Mouse (Mus musculus) kidney, embryonic 15.5 days (tissue): ENCODE results near the gene Hist1h2ae. TPM values are rescaled to one million over a fixed set of nuclear protein-coding genes. Genes with fewer than 3 reads are reported as not detected.
A peak's percentile ranks its signal among the peaks of the same experiment; 100 is the strongest.
"Not testable (repeated sequence)": the region's sequence is repeated elsewhere in the genome, so short reads cannot be mapped to it uniquely, and the experiment has no call there.

ENCODE experiments used
- ATAC-seq: fragments of 200-750 bp; cut with Nextera tagmentation; replicated peaks from 2 replicates; pipeline ENCODE4 v1.8.0; 2017; ENCODE audit warnings: moderate TSS enrichment; ENCODE audit not compliant: low FRiP score
- H3K27ac ChIP-seq: fragments of 300-500 bp; sonication (generic); 2 replicates; pipeline ENCODE4 v1.5.1; 2015; ENCODE audit warnings: mild to moderate bottlenecking, inconsistent platforms
- H3K27me3 ChIP-seq: fragments of 300-500 bp; sonication (generic); 2 replicates; pipeline ENCODE4 v1.6.1; 2015; ENCODE audit warnings: inconsistent platforms
- H3K36me3 ChIP-seq: fragments of 300-500 bp; sonication (generic); 2 replicates; pipeline ENCODE4 v1.6.1; 2015; ENCODE audit warnings: inconsistent platforms
- H3K4me1 ChIP-seq: fragments of 300-500 bp; sonication (generic); 2 replicates; pipeline ENCODE4 v1.6.1; 2015; ENCODE audit warnings: inconsistent platforms
- H3K4me2 ChIP-seq: fragments of 300-500 bp; sonication (generic); 2 replicates; pipeline ENCODE4 v1.6.1; 2015; ENCODE audit warnings: moderate library complexity, mild to moderate bottlenecking, inconsistent platforms
- H3K4me3 ChIP-seq: fragments of 300-500 bp; sonication (generic); replicated peaks from 2 replicates; pipeline ENCODE4 v1.5.1; 2015; ENCODE audit warnings: mild to moderate bottlenecking, inconsistent platforms
- H3K9ac ChIP-seq: fragments of 300-500 bp; sonication (generic); 2 replicates; pipeline ENCODE4 v1.6.1; 2015; ENCODE audit warnings: mild to moderate bottlenecking, inconsistent platforms
- H3K9me3 ChIP-seq: fragments of 300-500 bp; sonication (generic); replicated peaks from 2 replicates; pipeline ENCODE4 v1.6.1; 2016; ENCODE audit warnings: inconsistent platforms
- WGBS: fragments of 180-500 bp; shearing (Covaris S2); methylation state at CpG from one replicate; pipeline ENCODE4 v1.1.7; 2015; ENCODE audit warnings: mixed read lengths; 5-methylcytosine and 5-hydroxymethylcytosine counted together
- polyA plus RNA-seq: library from polyadenylated mRNA; unstranded; fragments of >200 nt; fragmentation: Nextera tagmentation; extraction: Ambion mirVana; gene quantifications from 2 replicates; pipeline ENCODE4 v1.2.1, GENCODE M21; 2015

Gene Hist1h2ae
- polyA plus RNA-seq, 1 experiment from 2014 or later: 84.7 TPM

DNA sequence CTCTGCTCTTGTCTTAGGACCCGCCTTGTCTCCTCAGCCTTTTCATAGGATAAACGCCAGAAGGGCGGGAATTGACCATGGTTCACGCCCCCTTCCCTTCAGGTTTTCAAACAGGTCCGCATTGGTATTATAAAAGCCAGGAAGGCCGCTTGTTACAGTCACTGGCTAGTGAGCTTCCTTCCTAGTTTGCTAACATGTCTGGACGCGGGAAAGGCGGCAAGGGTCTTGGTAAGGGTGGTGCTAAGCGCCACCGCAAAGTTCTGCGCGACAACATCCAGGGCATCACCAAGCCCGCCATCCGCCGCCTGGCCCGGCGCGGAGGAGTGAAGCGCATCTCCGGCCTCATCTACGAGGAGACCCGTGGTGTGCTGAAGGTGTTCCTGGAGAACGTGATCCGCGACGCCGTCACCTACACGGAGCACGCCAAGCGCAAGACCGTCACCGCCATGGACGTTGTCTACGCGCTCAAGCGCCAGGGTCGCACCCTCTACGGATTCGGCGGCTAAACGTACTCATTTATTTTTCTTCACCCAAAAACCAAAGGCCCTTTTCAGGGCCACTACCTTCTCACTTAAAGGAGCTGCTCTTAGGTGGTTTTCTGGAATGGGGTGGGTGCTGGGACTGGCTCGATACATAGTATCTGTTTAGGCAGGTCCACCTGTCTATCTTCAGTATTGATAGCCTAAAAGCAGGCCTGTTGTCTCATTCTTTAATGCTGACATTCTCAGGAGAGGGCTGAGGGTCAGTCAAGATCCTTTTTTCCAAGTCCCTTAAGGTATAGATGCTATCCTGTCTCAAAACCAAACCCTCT, 10.6 kb upstream of the Hist1h2ae start, which contains the start of gene Hist1h4d:
Hist1h4d (plus strand) TSS at position 191 of the 811 bp plus-strand sequence.
- ATAC-seq: peak; percentile 93
- Histone ChIP-seq H3K9ac (peak within 1 kb of the TSS; percentile 73), H3K27ac (peak within 1 kb of the TSS; percentile 98), H3K36me3 (no peaks in the 10 kb centered on the region), H3K4me3 (peak within 1 kb of the TSS; percentile 48), H3K4me2 (peak within 1 kb of the TSS; percentile 63), H3K9me3 (no peaks in the 10 kb centered on the region), H3K4me1 (peaks cover 36% of the 10 kb centered on the region), H3K27me3 (no peaks in the 10 kb centered on the region)
- WGBS: under 1% methylated on average over 43 of the region's 43 CpGs

- Histone ChIP-seq H3K27ac (no peak overlapping the region), H3K36me3 (no peaks in the 10 kb centered on the region), H3K4me3 (no peak overlapping the region), H3K4me1 (peaks cover 25% of the 10 kb centered on the region), H3K9ac (no peak overlapping the region), H3K9me3 (no peaks in the 10 kb centered on the region), H3K27me3 (no peaks in the 10 kb centered on the region), H3K4me2 (no peak overlapping the region)
- 94% methylated on average over 1 of the region's 1 CpGs for WGBS
- no peak for ATAC-seq
Observed at GRCm38 (mm10) chr13:23577835-23578234, 6.8 kb upstream of the Hist1h2ae start.

- Histone ChIP-seq H3K36me3 (no peaks in the 10 kb centered on the region), H3K9me3 (no peaks in the 10 kb centered on the region), H3K27me3 (no peaks in the 10 kb centered on the region), H3K4me1 (peaks cover 22% of the 10 kb centered on the region), H3K27ac (peak overlapping the region; percentile 92), H3K4me3 (peak overlapping the region; percentile 51), H3K4me2 (peak overlapping the region; percentile 68), H3K9ac (peak overlapping the region; percentile 67)
- 42% methylated on average over 6 of the region's 6 CpGs for WGBS
- ATAC-seq: no peak
Observed at GRCm38 (mm10) chr13:23576906-23577639, 6.1 kb upstream of the Hist1h2ae start.

DNA sequence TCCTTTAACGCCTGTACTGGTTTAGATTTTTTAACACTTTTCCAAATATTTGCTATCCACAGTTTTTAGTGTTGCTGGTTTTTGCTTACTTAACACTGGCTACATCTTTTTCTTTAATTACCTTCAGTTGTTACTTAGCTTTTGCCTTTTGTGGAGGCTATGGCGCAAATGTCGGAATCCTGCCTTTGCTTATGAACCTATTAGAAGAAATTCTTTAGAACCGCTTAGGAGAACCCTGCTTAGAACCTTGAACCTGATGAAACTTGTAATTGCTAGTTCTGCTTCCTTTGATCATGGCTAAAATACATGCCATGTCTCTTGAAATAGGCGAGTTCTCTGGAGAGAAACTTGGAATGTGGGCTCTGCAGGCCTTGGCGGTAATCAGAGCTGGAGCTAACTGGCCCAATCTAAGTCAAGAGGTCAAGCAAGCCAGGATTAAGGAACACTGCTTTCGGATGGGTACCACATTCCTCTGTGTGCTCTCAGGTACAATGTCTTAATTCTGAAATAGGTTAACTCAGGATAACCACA, 5.4 kb upstream of the Hist1h2ae start:
- H3K4me3 ChIP-seq: peak overlapping the region; percentile 51
- ATAC-seq: no peak
- WGBS: 7% methylated on average over 7 of the region's 7 CpGs
- H3K27ac ChIP-seq: peak overlapping the region; percentile 92
- no peaks in the 10 kb centered on the region for H3K36me3 ChIP-seq
- H3K9ac ChIP-seq: peak overlapping the region; percentile 67
- H3K4me1 ChIP-seq: peaks cover 19% of the 10 kb centered on the region
- peak overlapping the region; percentile 68 for H3K4me2 ChIP-seq
- H3K27me3 ChIP-seq: no peaks in the 10 kb centered on the region
- H3K9me3 ChIP-seq: no peaks in the 10 kb centered on the region

DNA sequence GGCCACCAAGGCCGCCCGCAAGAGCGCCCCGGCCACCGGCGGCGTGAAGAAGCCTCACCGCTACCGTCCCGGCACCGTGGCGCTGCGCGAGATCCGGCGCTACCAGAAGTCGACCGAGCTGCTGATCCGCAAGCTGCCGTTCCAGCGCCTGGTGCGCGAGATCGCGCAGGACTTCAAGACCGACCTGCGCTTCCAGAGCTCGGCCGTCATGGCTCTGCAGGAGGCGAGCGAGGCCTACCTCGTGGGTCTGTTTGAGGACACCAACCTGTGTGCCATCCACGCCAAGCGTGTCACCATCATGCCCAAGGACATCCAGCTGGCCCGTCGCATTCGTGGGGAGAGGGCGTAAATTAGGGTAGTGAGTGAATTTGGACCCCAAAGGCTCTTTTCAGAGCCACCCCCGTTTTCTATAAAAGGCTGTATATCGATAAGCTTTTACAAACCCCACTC, 4.9 kb upstream of the Hist1h2ae start:
- ATAC-seq, H3K9me3 ChIP-seq, H3K27me3 ChIP-seq, H3K36me3 ChIP-seq: not testable (repeated sequence)
- peaks cover 19% of the 10 kb centered on the region for H3K4me1 ChIP-seq
- 2% methylated on average over 11 of the region's 40 CpGs for WGBS
- peak overlapping the region; percentile 92 for H3K27ac ChIP-seq
- H3K4me3 ChIP-seq: peak overlapping the region; percentile 51
- H3K9ac ChIP-seq: peak overlapping the region; percentile 67
- H3K4me2 ChIP-seq: peak overlapping the region; percentile 68

DNA sequence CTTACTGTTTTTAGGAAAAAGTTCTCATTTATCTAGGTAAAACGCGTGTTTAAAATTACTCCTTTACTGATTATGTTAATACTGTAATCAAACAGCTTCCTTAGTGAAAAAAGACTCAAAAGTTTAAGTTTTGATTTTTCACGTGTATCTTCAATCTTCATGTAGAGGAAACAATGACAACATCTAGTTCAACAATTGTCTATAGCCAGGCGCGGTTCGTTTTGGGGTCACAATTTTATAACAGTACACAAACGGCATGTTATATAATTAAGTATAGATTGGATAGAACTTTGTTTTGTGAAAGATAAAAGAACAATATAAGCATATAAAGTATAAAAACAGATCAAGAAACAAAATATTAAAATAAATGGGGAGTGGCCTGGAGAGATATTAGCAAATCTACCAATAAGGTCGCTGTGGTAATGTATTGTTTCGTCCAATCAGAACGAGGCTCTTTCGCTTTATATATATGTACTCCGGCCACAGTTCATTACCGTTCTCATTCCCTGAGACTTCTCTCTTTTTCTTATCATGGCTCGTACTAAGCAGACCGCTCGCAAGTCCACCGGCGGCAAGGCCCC, 4.3 kb upstream of the Hist1h2ae start, which contains the start of gene Hist1h3d:
Hist1h3d (plus strand) TSS at position 493 of the 581 bp plus-strand sequence.
- Histone ChIP-seq H3K9me3 (no peaks in the 10 kb centered on the region), H3K27me3 (no peaks in the 10 kb centered on the region), H3K4me3 (peak within 1 kb of the TSS; percentile 51), H3K27ac (peak within 1 kb of the TSS; percentile 93), H3K36me3 (no peaks in the 10 kb centered on the region), H3K4me2 (peak within 1 kb of the TSS; percentile 68), H3K9ac (peak within 1 kb of the TSS; percentile 67), H3K4me1 (peaks cover 19% of the 10 kb centered on the region)
- under 1% methylated on average over 18 of the region's 18 CpGs for WGBS
- peak; percentile 55 for ATAC-seq

DNA sequence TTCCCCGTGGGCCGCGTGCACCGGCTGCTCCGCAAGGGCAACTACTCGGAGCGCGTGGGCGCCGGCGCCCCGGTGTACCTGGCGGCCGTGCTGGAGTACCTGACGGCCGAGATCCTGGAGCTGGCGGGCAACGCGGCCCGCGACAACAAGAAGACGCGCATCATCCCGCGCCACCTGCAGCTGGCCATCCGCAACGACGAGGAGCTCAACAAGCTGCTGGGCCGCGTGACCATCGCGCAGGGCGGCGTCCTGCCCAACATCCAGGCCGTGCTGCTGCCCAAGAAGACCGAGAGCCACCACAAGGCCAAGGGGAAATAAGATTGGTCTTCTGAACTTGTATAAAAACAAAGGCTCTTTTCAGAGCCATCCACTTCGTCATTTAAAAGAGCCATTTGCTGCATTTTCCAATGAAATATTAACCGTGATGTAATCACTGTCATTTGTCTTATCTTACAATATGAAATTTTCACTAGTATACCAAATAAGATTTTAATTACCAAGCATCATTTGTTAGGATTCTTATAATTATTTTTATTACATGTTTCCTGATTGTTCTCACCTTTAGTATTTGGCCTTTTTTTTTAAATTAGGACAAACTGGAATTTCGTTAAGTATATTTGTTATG, 3.6 kb upstream of the Hist1h2ae start:
- not testable (repeated sequence) for ATAC-seq

GRCm38 (mm10) chr13:23573898-23574524, 3.0 kb upstream of the Hist1h2ae start, which contains the start of the genes Hist1h2bf and Hist1h2ad:
Hist1h2bf (minus strand) TSS chr13:23574196.
Hist1h2ad (plus strand) TSS chr13:23574381.
- under 1% methylated on average over 42 of the region's 42 CpGs for WGBS
- Histone ChIP-seq H3K9ac (peak within 1 kb of the TSS; percentile 63), H3K4me1 (peaks cover 26% of the 10 kb centered on the region), H3K4me3 (peak within 1 kb of the TSS; percentile 53), H3K27ac (peak within 1 kb of the TSS; percentile 98), H3K4me2 (peak within 1 kb of the TSS; percentile 68)
- not testable (repeated sequence) for H3K27me3 ChIP-seq, H3K9me3 ChIP-seq, H3K36me3 ChIP-seq
- peak; percentile 93 for ATAC-seq

More for the DNA sequence above, 3.6 kb upstream of the Hist1h2ae start:
- H3K36me3 ChIP-seq, H3K27me3 ChIP-seq, H3K9me3 ChIP-seq: not testable (repeated sequence)
- Histone ChIP-seq H3K27ac (peak overlapping the region; percentile 98), H3K9ac (0 out of 2 replicates have a peak overlapping the region, but pooled peaks have one; percentile 38), H3K4me3 (peak overlapping the region; percentile 51), H3K4me1 (peaks cover 23% of the 10 kb centered on the region), H3K4me2 (peak overlapping the region; percentile 68)
- WGBS: 0% methylated on average over 16 of the region's 39 CpGs

GRCm38 (mm10) chr13:23573034-23573897, 2.2 kb upstream of the Hist1h2ae start:
- not testable (repeated sequence) for H3K9me3 ChIP-seq, H3K27me3 ChIP-seq, H3K36me3 ChIP-seq, ATAC-seq
- Histone ChIP-seq H3K4me1 (peaks cover 26% of the 10 kb centered on the region), H3K9ac (peak overlapping the region; percentile 63), H3K27ac (peak overlapping the region; percentile 98), H3K4me2 (peak overlapping the region; percentile 68), H3K4me3 (peak overlapping the region; percentile 53)
- WGBS: 7% methylated on average over 20 of the region's 20 CpGs
